Mouse (Mus musculus): Measurements from ENCODE around the gene Ankfn1.

DNA sequence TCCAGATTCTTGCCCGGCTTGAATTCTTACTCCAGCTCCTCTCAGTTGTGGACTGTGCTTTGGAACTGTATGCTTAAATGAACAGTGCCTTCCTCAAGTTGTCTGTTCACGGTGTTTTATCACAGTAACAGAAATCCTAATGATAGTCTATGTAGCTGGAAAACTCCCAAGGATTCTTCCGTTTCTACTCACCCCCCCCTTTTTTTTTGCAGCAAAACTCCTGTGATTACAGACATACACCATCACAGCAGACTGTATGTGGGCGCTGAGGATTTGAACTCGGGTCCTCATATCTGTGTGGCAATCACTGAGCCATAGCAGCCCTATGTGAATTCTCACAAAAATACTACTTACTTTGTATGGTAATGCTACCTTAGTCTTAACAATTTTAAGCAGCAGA is 26.5 kb upstream of the Ankfn1 start:
- TF ChIP-seq CTCF (IDR thresholded peaks at IDR 0.05; ENCODE audit: extremely low read depth, insufficient read depth, low read length) (no peak), POLR2A (IDR thresholded peaks at IDR 0.05; ENCODE audit: extremely low read depth, insufficient read depth, low read length) (no peak)
